Mouse (Mus musculus) cerebellum, postnatal 25 days (tissue): ENCODE results near the gene Scfd2.

Experiments used
- DNase-seq, 2 experiments: peaks; one replicate each; pipeline ENCODE4 v3.0.0; 2021; ENCODE audit warnings: mixed read lengths in 2 of 2

Scfd2 gene

DNA sequence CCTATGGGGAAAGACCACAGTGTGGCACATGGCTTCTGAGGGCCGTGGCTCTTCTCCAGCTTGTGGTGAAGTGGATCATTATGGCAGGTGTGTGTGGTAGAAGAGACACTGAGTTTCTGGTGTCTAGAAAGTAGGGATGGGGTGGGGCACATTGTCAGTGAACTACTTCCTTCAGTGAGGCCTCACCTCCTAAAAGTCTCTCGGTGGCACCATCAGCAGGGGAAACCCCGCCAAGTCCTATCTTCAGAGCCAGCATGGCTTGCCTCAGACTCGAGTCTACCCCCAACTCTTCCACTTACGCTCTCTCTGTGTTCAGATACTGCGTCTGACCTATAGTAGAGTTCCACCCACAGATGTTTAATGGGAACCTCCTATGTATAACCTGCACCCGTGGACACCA, 297.8 kb downstream of the Scfd2 start:
- DNase-seq: no peak

DNA sequence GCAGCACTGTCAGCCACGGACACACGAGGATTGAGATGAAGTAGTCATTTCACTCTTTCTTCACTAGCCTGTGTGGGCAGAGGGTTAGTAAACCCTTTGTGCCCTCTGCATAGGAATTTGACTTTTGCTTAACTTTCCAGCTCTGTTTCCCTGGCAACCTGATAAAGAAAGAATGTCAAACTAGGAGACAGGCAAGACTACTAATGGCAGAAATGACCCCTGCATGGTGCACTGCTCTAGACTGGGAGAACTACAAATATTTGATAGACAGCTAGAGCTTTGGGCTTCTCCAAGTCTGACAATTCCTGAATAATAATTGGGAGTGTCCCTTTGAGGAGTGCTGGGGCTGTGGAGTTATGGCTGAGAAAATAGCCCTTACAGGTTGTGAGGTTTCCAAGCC, 301.0 kb downstream of the Scfd2 start:
- no peak for DNase-seq

DNA sequence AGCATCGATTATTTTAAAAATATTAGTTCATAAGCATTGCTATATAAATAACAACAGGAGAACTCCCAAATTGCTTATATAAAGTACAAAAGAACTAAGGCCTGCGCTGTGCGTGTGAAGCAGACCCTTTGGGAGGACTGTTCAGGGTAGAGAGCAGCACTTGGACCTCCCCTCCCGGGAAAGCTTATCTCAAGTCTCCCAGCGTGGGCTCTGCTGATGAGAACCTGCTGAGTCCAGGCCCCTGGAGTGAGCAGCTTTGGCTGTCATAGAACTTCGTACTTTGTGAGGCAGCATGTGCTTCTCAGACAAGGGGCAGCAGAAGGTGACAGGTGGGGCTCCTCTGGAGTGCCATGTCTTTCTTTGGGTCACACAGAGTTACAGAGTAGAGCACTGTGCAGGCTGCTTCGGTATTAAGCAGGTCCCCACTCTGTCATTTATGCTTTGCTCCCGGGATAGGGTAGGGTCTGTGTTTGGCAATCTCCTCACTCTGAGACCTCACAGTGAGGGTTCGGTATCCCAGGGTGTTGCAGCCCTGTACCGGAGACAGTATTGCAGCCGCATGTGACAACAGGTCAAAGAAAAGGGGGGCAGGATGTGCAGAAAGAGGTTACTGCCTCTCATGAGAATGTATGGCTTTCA, 301.7 kb downstream of the Scfd2 start:
- no peak for DNase-seq

DNA sequence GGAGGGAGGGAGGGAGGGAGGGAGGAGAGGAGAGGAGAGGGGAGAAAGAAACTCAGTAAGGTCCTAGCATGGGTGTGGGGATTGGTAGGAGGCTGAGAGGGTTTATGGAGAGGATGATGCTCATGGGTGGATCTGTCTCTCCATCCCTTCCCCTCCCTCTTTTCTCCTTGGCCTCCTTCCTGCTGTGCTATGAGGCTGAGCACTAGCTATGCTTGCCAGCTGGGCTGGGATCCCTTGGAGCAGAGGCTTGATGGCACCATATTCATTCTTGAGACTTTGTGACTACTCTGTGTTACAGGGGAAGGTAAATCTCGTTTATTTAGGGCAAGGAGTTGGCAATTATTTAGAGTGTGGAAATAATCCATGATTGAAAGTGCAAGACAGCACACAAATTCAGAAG, 302.6 kb downstream of the Scfd2 start:
- DNase-seq: no peak

DNA sequence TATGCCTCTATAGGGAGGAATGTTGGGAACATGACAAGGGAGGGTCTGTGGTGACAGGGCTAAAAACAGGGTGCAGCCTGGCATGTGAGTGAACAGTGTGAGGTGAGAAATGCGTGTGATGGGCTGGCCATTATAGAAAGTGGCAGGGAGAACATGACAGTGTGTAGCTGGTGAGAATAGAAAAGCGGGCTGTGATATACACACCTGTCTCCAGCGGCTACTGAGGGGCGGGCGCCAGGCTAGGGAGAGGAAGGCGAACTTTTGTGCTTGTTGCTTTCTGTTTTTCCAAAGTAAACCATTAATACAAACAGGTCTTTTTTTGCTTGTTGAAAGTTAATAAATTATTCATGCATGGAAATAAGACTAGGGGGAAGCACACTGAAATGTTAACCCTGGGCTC, 304.2 kb downstream of the Scfd2 start:
- no peak for DNase-seq

DNA sequence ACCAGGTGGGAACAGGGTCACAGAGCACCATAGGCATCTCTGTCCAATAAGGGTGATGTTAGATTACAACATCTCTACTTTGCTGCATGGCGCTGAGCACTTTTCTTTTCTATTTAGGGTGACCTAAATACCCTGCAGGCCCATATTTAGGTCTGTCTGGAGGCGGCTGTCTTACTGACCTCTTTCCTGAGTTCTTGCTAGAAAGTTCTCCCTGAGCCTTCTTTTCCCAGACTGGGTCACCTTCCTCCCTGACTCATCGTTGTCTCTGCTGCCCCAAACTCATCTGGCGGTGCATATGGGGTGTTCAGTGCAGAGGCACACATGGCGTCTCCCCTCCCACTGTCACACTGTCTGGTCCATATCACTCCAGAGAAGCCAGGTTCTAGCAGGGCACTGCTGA, 305.4 kb downstream of the Scfd2 start:
- no peak for DNase-seq

DNA sequence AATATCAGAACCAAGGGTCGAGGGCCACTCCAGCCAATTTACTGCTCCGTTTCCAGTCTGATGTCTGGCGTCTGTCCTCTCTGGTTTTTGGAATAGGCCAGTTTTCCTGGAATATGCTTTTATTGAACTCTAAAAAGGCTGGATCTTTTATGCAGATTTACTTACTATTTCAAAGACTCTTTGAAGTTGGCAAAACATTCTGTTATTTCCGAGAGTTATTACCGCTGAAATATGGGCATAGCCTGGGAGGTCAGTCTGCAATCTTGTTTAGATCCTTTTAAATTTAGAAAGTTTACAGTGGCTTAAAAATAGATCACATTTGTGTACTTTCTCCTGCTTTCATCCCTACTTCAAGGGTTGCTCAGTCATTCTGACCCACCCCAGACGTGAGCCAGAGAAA, 307.1 kb downstream of the Scfd2 start:
- no peak for DNase-seq

DNA sequence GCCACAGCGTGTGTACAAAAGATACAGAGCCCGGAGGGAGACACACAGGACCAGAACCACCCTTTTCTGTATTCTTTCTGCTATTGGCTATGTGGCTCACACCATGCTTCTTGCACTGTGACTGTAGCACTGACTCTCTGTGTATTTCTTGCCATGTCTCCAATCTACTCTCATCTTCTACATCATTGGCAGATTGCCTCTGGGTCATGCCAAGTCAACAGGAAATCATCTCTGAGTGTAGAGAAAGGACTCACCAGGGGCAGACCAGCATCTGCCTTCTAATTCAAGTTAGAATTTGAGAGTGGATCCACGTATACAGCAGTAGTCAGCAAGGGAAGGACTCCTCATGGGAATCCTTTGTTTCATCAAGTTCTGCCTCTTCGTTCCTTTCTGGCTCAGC, 308.9 kb downstream of the Scfd2 start:
- DNase-seq: no peak

DNA sequence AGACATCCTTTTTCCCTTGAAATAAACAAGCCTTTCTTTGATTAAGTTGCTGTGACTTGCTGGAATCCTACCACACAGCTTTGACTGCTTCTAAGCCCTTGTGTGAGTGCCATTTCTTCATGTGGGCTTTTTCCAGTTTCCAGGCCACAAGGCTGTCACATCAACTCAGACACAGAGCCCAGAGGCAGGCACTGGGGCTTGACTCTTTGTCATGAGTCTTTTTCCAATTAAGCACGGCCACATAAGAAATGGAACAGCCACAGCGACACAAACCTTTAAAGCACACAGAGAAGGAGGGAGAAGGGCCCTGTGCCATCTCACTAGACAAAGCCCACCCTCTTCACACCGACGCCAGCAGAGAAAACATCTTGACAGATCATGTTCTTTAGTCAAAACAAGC, 313.0 kb downstream of the Scfd2 start:
- DNase-seq: no peak

DNA sequence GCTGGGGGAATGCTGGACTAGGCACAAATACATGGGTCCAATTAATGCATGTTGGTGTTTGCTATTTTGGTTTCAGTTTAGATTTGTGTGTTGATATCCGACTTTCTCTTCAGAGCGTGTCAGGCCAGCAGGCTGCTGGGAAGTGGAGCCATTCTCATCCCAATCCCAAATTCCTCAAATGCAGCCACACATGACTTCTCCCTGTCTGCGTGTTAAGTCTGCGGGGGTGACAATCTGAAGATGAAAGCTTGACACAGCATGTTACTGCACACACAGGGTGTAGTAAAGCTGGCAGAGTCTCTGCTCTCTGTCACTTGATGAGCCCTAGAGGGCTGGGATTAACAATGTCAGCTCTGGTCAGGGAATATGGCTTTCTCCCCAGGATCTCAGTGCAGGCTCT, 316.4 kb downstream of the Scfd2 start:
- DNase-seq: no peak

DNA sequence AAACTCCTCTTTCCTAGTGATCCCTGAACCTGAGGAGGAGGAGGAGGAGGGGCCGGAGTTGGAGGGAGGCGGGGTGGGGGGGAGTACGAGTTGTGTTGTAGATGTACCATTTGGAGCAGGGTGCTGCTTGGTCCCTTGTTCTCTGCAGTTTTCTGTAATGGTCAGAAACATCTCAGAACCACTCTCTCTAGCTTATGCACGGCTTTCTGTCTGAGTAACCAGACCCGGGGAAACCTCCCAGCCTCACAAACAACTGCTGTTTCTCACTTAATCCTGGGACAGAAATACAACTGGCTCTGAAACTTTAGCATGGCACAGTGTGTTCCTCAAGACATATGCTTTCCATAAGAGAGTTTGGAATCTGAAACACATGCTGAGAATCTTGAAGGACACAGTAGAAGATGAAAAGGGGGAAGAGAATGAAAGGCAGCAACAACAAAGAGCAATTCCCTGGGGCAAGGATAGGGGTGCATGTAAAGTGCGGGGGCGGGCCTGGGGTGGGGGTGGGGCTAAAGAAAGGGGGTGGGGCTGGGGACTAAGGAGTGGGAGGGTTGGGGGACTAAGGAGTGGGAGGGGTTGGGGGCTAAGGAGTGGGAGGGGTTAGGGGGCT, 317.0 kb downstream of the Scfd2 start:
- no peak for DNase-seq

DNA sequence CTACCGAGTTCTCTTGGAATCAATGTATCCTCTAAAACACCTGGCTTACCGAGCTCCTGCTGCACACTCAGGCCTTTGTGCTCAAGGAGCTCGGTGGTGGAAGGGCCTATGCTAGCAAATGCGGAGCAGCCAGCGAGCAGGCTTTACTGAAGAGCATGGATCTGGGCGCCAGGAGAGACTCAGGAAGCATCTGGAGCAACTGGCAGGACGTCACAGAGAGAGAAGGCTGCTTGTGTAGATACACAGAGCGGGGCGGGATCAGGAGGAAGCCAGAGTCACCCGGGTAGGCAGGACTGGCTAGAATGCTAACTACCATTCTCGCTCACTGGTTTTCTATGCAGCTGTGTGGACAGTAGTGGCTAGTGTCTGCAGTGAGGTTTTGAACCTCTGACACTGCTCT, 320.2 kb downstream of the Scfd2 start:
- DNase-seq: no peak

DNA sequence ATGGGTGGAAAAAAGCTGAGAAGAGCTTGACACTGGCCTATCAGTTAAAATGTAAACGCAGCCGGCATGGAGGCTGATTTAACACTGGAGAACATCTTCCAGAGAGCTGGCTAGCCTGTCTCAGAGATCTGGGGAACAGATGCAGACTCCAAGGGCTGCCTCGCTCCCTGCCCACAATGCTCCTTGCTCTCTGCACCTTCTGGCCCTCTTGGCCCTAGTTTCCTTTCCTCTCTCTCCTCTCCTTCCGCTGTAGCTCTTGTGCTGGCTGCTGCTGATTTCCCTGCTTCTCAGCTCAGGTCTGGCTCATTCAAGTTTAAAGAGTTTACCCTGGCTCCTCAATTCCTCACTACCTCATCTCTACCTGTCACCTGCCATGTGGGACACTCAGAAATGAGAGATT, 321.9 kb downstream of the Scfd2 start:
- DNase-seq: peak; percentile 29 to 48

DNA sequence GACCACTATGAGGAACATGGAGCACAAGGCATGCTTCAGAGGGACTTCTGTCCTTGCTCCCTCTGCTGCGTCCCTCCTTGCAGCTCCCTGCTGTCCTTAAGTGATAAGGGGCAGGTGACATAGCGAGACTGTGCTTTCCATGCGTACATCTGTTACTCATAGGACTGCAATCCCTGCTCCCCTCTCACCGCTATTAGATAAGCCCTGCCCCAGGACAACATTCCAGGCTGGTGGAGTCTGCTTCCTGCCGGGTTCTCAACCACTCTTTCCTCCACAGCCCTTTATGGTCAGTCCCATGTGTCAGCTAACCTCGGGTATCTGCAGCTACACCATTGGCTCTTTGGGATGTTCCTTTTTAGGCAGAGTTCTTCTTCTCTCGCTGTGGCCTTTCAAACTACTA, 323.1 kb downstream of the Scfd2 start:
- DNase-seq: no peak

DNA sequence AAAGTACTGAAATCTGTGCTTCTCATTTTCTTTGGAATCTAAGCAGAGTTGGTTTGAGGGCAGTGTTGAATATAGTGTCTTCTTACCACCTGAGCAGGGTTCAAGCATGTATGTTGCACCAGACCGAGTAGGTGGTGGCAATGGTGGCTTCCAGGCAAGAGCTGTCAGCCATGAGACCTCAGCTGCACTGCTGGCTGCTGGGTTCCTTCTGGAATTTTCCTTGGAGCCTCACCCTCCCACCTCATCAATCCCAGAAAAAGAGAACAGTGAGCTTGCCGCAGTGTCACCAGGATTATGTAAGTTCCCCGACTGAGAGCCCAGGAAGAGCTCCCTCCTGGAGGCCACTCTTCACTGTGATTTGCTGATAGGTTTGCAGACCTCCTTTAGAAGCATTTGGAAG, 324.4 kb downstream of the Scfd2 start:
- DNase-seq: no peak

DNA sequence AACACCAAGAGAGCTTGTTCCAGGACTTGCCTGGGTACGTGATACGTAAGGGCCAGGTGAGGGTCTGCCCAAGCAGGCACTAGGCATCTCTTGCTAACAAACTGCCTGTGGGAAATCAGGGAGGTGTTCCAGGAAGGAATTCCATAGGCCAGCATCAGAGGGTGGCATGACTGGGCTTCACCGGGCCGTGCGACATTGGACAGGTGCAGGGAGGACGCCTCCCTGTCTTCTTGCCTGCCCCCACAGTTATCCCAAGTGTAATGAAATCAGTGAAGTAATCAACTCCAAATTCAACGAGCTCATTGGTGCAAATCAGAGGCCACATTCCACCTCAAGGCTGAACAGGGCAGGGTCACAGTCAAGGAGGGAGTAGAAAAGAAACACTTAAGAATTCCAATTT, 324.9 kb downstream of the Scfd2 start:
- DNase-seq: no peak

DNA sequence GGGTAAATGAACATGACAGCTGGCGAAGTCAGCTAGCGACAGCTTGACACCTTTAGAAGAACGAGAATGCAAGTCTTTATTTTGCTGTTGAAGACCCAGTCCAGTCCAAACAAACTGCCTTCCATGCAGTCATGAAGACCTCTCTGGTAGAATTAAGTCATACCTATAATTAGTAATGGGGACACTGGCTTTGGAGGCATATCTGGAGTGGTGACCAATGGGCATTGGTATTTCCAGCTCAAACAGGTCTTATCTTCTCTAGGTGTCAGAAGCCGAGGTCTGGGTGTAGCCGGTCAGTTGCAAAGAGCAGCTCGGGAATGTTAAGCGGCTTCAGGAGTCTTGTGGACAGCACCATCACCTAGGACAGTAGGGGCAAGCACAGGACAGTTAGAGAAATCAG, 325.5 kb downstream of the Scfd2 start:
- no peak for DNase-seq

DNA sequence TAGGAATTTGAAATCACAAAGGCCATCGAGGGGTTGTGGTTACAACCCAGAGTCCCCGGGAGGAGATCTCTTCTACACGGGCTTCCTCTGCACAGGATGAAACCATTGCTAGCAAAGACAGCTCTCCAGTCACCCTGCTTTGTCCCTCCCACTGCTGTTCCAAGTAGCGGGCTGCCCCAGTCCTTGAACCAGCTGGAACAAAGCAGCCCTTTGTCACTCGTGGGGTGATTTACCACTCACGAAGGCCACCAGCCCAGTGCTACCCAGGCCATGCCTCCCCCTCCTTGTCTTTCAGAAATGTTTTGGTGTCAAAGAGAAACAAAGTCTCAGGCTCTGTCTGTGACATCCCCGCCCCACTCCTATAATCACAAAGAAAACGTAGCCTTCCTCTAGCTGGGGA, 326.1 kb downstream of the Scfd2 start:
- DNase-seq: no peak

DNA sequence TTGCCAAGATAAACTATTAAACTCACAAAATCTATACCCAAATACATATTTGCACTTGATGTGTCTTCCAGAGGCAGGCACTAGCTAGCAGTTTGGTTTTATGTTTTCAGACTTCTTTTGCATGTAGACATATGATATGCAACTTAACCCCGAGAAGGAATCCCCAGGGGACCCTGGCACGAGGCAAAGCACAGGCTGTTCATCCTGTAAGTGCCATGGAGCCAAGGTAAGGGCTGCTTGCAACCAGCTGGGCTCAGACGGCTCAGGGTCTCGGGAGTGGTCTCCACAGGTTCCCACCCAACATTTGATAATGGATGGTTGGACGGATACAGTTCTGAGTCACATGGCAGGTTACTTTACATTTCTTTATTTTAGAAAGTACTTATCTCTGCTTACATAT, 327.1 kb downstream of the Scfd2 start:
- DNase-seq: no peak

DNA sequence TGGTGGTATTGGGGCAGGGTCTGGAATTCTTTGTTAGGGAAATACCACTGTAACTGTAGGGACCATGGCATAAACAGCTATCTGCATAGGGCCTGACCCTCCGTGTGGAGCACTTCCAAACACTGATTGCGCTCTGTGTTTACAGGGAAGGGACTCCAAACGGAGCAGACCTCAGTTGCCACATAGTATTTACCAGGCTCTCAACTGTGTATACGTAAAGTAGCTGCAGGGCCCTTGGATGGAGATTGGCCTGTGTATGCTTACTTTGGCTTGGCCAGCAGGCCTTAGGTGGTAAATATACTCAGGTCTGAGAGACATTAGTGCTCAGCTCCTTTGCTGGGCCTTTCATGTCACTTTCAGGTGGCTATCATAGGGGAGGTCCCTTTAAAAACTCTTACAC, 329.0 kb downstream of the Scfd2 start:
- no peak for DNase-seq

DNA sequence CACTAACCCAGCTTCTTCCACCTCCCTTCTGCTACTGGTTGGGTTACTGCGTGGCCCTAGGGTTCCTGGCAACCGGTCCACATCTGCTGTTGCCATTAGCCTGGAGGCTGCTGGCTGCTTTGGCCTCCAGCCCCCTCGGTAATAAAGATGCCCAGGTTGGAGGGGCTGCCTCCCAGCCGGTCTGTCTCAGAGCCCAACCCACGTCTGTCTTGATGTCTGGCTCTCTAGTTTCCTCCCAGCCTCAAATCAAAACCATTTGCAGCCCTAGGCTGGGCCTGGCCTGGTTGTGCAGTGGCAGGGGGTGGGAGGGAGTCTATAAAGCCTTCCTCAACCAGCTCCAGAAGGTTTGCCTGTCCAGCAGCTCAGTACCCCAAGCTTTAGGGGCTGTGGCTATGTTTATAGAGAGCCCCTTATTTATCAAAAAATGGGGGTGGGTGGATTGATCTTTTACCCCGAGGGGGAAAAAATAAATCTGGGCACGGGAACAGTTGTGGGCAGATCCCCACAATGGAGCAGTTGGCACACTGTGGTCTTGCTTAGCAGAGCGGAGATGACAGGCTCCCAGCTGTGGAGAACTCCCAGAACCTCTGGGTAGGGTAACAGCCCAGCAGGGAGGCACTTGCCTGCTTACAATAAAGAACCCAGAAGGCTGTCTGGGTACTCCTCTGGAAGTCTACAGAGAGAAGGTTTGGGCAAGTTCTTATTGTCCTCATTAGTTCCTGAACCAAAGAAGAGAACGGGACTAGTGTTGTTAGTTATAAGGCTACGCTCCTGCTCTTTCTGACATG, 329.8 kb downstream of the Scfd2 start:
- DNase-seq: no peak

DNA sequence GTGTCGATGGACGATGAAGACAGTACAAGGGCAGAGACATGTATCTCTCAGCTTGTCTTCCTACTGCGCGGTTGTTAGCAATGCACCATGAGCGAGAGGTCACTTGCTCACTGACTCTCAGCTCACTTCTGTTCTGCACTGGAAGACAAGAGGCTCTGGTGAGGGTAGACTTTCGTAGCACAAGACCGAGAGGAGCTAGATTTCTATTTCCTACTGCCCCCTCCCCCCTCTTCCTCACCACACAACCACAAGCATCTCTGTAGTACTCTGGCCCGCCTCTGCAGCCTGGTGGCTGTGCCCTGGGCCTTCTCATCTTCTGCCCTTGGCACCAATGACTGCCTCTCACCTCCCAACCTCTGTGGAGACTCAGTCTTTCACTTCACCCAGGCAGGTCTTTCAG, 331.1 kb downstream of the Scfd2 start:
- DNase-seq: no peak

DNA sequence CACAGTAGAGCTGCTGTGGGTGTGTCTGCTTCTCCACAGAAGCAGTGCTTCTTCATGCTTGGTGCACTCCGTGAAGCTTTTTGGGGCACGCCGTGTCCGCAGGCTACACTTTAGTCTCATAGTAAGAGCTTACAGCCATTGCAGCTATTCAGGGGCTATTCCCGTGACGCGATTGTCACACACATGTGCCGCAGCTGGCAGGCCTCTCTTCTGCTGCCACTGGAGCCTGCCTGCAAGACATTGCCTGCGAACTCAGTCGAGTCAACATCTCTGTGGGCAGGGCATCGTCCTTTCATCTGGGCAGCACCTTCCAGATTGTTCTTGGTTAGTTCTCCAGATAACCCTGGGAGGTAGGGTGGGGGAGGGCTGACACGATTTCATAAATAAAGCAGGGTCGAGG, 331.8 kb downstream of the Scfd2 start:
- DNase-seq: no peak

DNA sequence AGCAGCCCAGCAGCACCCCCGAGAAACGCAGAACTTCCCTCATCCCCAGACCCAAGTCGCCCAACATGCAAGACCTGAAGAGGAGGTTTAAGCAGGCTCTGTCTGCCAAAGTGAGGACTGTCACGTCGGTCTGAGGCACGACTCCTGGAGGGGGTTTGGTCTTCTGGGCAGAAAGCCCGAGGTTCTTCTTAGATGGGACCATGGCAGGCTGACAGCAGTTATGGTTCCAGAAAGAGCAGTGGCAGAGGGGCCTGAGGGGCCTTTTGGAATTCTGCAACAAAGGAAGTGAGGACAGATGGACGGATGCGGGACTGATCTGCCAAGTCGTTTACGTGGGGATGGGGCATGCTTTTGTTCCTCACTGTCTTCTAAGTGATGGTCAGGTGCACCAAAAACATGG, 333.1 kb downstream of the Scfd2 start:
- no peak for DNase-seq
